Mouse (Mus musculus): ENCODE results near the gene Gm20662. TPM values are rescaled to one million over a fixed set of nuclear protein-coding genes. Genes with fewer than 3 reads are reported as not detected.

Gm20662 gene
- total RNA-seq (2021): 1 to 10 TPM in 1 of 2 experiments, not detected in 1; 1.3 TPM

GRCm38 (mm10) chr9:107996049-107996448 is at the start of gene Gm20662:
Gm20662 (plus strand) TSS chr9:107996349.
- intact Hi-C loops (cut with DNase I): no loop called here
- no peak for DNase-seq

- intact Hi-C loops (cut with DNase I): no loop called here
- no peak for DNase-seq
Observed at GRCm38 (mm10) chr9:107947241-107948194, 48.6 kb upstream of the Gm20662 start.

GRCm38 (mm10) chr9:107949184-107949921 is 46.8 kb upstream of the Gm20662 start:
- intact Hi-C loops (cut with DNase I): no loop called here
- DNase-seq: no peak

- no peak for DNase-seq
- intact Hi-C loops (cut with DNase I): no loop called here
Observed at GRCm38 (mm10) chr9:107949922-107950235, 46.3 kb upstream of the Gm20662 start, which contains the start of gene Traip. Traip (plus strand) TSS chr9:107950136.

- intact Hi-C loops (cut with DNase I): no loop called here
- DNase-seq: peak; percentile 93 to 96
Observed at GRCm38 (mm10) chr9:107950460-107951355, 45.4 kb upstream of the Gm20662 start.

GRCm38 (mm10) chr9:107955613-107956289 is 40.4 kb upstream of the Gm20662 start:
- intact Hi-C loops (cut with DNase I): no loop called here
- no peak for DNase-seq

GRCm38 (mm10) chr9:107957141-107957540 is 39.0 kb upstream of the Gm20662 start:
- intact Hi-C loops (cut with DNase I): no loop called here
- DNase-seq: no peak

GRCm38 (mm10) chr9:107959896-107960295 is 36.3 kb upstream of the Gm20662 start:
- no peak for DNase-seq
- intact Hi-C loops (cut with DNase I): no loop called here

- intact Hi-C loops (cut with DNase I): no loop called here
- DNase-seq: no peak
Observed at GRCm38 (mm10) chr9:107960928-107961327, 35.2 kb upstream of the Gm20662 start.

GRCm38 (mm10) chr9:107961351-107961762 is 34.8 kb upstream of the Gm20662 start:
- DNase-seq: no peak
- intact Hi-C loops (cut with DNase I): no loop called here

- intact Hi-C loops (cut with DNase I): loop anchor here (1.0 kb wide), 1 partner anchor 58 kb away; no protein-coding TSS in a partner anchor
- DNase-seq: peak; percentile 54 to 59
Observed at GRCm38 (mm10) chr9:107961881-107962280, 34.3 kb upstream of the Gm20662 start.

GRCm38 (mm10) chr9:107962916-107963315 is 33.2 kb upstream of the Gm20662 start:
- intact Hi-C loops (cut with DNase I): loop anchor here (1.0 kb wide), 3 partner anchors 23 to 102 kb away; no protein-coding TSS in a partner anchor
- DNase-seq: no peak

GRCm38 (mm10) chr9:107963700-107964099 is 32.4 kb upstream of the Gm20662 start:
- peak; percentile 90 to 93 for DNase-seq
- intact Hi-C loops (cut with DNase I): loop anchor here (1.0 kb wide), 3 partner anchors 23 to 102 kb away; partner anchors contain the start of gene Gmppb

- DNase-seq: no peak
- intact Hi-C loops (cut with DNase I): loop anchor here (1.0 kb wide), 1 partner anchor 85 kb away; the partner anchor contains the start of gene Gmppb
Observed at GRCm38 (mm10) chr9:107964681-107965080, 31.5 kb upstream of the Gm20662 start.

GRCm38 (mm10) chr9:107966676-107967075 is 29.5 kb upstream of the Gm20662 start:
- DNase-seq: no peak
- intact Hi-C loops (cut with DNase I): loop anchor here (1.0 kb wide), 1 partner anchor 16 kb away; no protein-coding TSS in a partner anchor

- intact Hi-C loops (cut with DNase I): no loop called here
Observed at GRCm38 (mm10) chr9:107967437-107967836, 28.7 kb upstream of the Gm20662 start.

GRCm38 (mm10) chr9:107968531-107968930 is 27.6 kb upstream of the Gm20662 start:
- DNase-seq: no peak
- intact Hi-C loops (cut with DNase I): no loop called here

More at GRCm38 (mm10) chr9:107967437-107967836, 28.7 kb upstream of the Gm20662 start:
- no peak for DNase-seq

GRCm38 (mm10) chr9:107970311-107970710 is 25.8 kb upstream of the Gm20662 start:
- no peak for DNase-seq
- intact Hi-C loops (cut with DNase I): no loop called here

- intact Hi-C loops (cut with DNase I): no loop called here
- DNase-seq: peak; percentile 32 to 55
Observed at GRCm38 (mm10) chr9:107971690-107972541, 24.2 kb upstream of the Gm20662 start.

Data from heart, postnatal 10 days (tissue).